Mouse (Mus musculus) midbrain, embryonic 15.5 days (tissue): ENCODE data around the gene Il31ra. TPM values are rescaled to one million over a fixed set of nuclear protein-coding genes. Genes with fewer than 3 reads are reported as not detected.

Experiments used
- ATAC-seq: fragments of 200-750 bp; cut with Nextera tagmentation; replicated peaks from 2 replicates; pipeline ENCODE4 v1.8.0; 2017; ENCODE audit warnings: moderate TSS enrichment
- H3K27ac ChIP-seq: fragments of 300-500 bp; sonication (generic); 2 replicates; pipeline ENCODE4 v1.5.1; 2015; ENCODE audit warnings: mild to moderate bottlenecking, inconsistent platforms
- H3K27me3 ChIP-seq: fragments of 300-500 bp; sonication (generic); replicated peaks from 2 replicates; pipeline ENCODE4 v1.6.1; 2015; ENCODE audit warnings: inconsistent platforms
- H3K36me3 ChIP-seq: fragments of 300-500 bp; sonication (generic); replicated peaks from 2 replicates; pipeline ENCODE4 v1.6.1; 2015; ENCODE audit warnings: inconsistent platforms
- H3K4me1 ChIP-seq: fragments of 300-500 bp; sonication (generic); 2 replicates; pipeline ENCODE4 v1.6.1; 2015; ENCODE audit warnings: inconsistent platforms
- H3K4me2 ChIP-seq: fragments of 300-500 bp; sonication (generic); 2 replicates; pipeline ENCODE4 v1.6.1; 2015; ENCODE audit warnings: inconsistent platforms, mild to moderate bottlenecking, moderate library complexity
- H3K4me3 ChIP-seq: fragments of 300-500 bp; sonication (generic); 2 replicates; pipeline ENCODE4 v1.5.1; 2015; ENCODE audit warnings: mild to moderate bottlenecking, inconsistent platforms
- H3K9ac ChIP-seq: fragments of 300-500 bp; sonication (generic); 2 replicates; pipeline ENCODE4 v1.6.1; 2015; ENCODE audit warnings: mild to moderate bottlenecking, inconsistent platforms
- H3K9me3 ChIP-seq: fragments of 300-500 bp; sonication (generic); 2 replicates; pipeline ENCODE4 v1.6.1; 2016; ENCODE audit warnings: inconsistent platforms
- WGBS: fragments of 180-500 bp; shearing (Covaris S2); methylation state at CpG from one replicate; pipeline ENCODE4 v1.1.7; 2015; ENCODE audit warnings: mixed read lengths; 5-methylcytosine and 5-hydroxymethylcytosine counted together
- polyA plus RNA-seq: library from polyadenylated mRNA; unstranded; fragments of >200 nt; fragmentation: Nextera tagmentation; extraction: Ambion mirVana; gene quantifications from 2 replicates; pipeline ENCODE4 v1.2.1, GENCODE M21; 2015

The Il31ra gene
- polyA plus RNA-seq, 1 experiment from 2014 or later = not detected

DNA sequence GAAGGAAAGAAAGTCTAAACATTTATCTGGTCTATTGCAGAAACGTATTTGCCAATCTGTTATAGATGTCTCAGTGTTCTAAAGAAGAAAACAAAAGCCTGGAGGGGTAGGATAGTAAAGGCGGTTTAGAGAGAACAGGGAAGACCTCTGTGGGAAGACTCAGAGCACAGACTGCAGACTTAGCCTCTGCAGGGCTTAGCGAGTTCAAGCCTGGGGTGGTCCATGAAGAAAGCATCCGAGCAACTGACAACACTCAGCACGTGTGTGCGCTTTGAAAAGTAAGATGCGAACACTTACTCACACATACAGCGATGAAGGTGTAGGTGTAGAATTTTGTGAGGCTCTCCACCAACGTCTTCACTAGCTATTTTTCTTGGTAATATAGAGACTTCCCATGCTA is 123.0 kb downstream of the Il31ra start:
- Histone ChIP-seq H3K27ac (no peak overlapping the region), H3K4me3 (no peak overlapping the region), H3K27me3 (no peaks in the 10 kb centered on the region), H3K4me2 (no peak overlapping the region), H3K9me3 (no peaks in the 10 kb centered on the region), H3K4me1 (no peaks in the 10 kb centered on the region), H3K36me3 (no peaks in the 10 kb centered on the region), H3K9ac (no peak overlapping the region)
- ATAC-seq = no peak
- 88% methylated on average over 9 of the region's 9 CpGs for WGBS

Other genes with a start within 250 kb of the Il31ra start
- gene Il6st, start 130.3 kb downstream of the Il31ra start, polyA plus RNA-seq = 20.9 and 22.1 TPM in 2 replicates
- 0.77 and 0.88 TPM in 2 replicates for gene Ddx4, start 58.1 kb upstream of the Il31ra start, polyA plus RNA-seq
- 25.8 and 30.8 TPM in 2 replicates for gene Slc38a9, start 66.4 kb upstream of the Il31ra start, polyA plus RNA-seq
- 59.9 and 62.3 TPM in 2 replicates for gene Plpp1, start 206.4 kb upstream of the Il31ra start, polyA plus RNA-seq